25 mouse cellular contexts compared by ENCODE assay signal in genomic region chr16:22379342-22379741, GRCm38 (mm10).
"Had no signal": no experiment of that assay in that cellular context is flagged by ENCODE, and none has a peak within 500 bp of the region (broad histone marks: within the 10 kb centered on the region; RNA-seq: fewer than 3 reads in every experiment).

No protein-coding gene starts in this region.

- H3K4me1 ChIP-seq: intestine, embryonic 15.5 days; limb, embryonic 12.5 days had no signal

- ATAC-seq: hindbrain, embryonic 16.5 days; inflammation-experienced regulatory T-cells, adult 6 months; intestine, embryonic 15.5 days; intestine, postnatal 0 days had no signal

- H3K4me3 ChIP-seq: gastrocnemius, adult 2 months; heart, adult 2 months; heart, embryonic 13.5 days; heart, embryonic 15.5 days; hindbrain, embryonic 12.5 days; intestine, embryonic 15.5 days; layer of hippocampus, adult 2 months; left cerebral cortex, adult 2 months; limb, embryonic 10.5 days; limb, embryonic 12.5 days had no signal

- H3K27me3 ChIP-seq: heart, embryonic 13.5 days; heart, embryonic 15.5 days; hindbrain, embryonic 12.5 days; intestine, embryonic 15.5 days; limb, embryonic 12.5 days had no signal

- H3K9me3 ChIP-seq: heart, embryonic 13.5 days; heart, embryonic 15.5 days; intestine, embryonic 15.5 days; limb, embryonic 10.5 days; limb, embryonic 12.5 days had no signal

- DNase-seq: gastrocnemius, adult 2 months; gastrocnemius, postnatal 10 days; gastrocnemius, postnatal 36 days; heart, adult 11 months; heart, adult 2 months; heart, postnatal 14 days; heart, postnatal 36 days; kidney, adult 18-20 months; kidney, adult 8-10 months; kidney, postnatal 10 days; kidney, postnatal 25 days; kidney, postnatal 4 days had no signal

- H3K4me2 ChIP-seq: heart, embryonic 11.5 days; heart, embryonic 13.5 days; heart, embryonic 15.5 days; hindbrain, embryonic 12.5 days; hindbrain, embryonic 14.5 days; intestine, embryonic 15.5 days; limb, embryonic 12.5 days had no signal

- H3K36me3 ChIP-seq: heart, embryonic 15.5 days; hindbrain, embryonic 12.5 days; intestine, embryonic 15.5 days had no signal

- H3K9ac ChIP-seq: heart, embryonic 13.5 days; heart, embryonic 15.5 days; hindbrain, embryonic 12.5 days; hindbrain, embryonic 14.5 days; intestine, embryonic 15.5 days; limb, embryonic 12.5 days had no signal

- H3K27ac ChIP-seq: gastrocnemius, adult 2 months; heart, adult 2 months; heart, embryonic 13.5 days; heart, embryonic 15.5 days; hindbrain, embryonic 12.5 days; hindbrain, embryonic 14.5 days; intestine, embryonic 15.5 days; layer of hippocampus, adult 2 months; left cerebral cortex, adult 2 months; limb, embryonic 10.5 days; limb, embryonic 12.5 days had no signal
